Mouse (Mus musculus): ENCODE data around the gene Srprb. TPM values are rescaled to one million over a fixed set of nuclear protein-coding genes. Genes with fewer than 3 reads are reported as not detected.
"Not testable (repeated sequence)": the region's sequence is repeated elsewhere in the genome, so short reads cannot be mapped to it uniquely, and the experiment has no call there.

Srprb gene
- total RNA-seq, 2 experiments from 2014 or later, result 21.0 to 22.3 TPM

DNA sequence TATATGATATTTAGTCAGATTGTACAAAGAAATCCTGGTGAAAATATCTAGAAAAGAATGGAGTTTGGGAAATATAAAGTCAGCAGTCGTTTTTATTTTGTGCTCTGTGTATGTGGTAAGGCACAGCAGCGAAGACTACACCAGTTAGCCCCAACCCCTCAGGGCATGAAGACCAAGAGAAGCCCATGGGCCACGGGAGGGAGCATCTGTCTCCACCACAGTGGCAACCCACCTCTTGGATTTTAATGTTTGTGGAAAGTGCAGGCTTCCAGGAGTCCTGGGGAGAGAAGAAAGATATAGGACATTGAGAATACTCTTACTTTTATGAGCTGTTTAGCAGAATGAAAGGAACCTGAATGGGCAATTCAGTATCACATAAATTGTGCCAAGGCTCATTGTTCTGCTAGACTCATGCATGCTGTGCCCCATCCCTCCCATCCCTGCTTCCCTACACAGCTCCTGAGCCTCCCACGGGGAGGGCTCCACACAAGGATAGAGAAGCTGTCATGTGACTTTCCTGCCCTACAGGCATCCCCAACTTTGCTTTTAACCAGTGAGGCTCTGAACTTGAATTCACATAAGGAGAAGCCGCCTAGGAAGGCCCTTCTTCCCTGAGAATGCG is 7.0 kb upstream of the Srprb start:
- no peak for DNase-seq

DNA sequence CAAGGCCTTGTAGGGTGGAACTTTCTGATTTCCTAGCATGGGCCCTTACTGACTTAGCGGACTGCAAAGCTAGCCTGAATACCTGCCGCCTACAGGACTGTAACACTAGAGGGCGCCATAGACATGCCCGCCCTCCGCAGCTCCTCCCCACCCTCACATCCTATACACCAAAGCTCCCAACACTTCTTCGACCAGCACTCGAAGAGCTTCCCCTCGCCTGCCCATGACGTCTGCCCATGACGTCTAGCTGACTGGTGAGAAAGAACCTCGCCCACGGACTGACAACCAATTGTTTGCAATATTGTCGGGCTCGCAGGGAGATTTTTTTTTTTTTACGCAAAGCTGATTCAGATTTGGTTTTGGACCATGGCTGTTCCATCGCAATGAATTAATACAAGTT is 5.9 kb upstream of the Srprb start:
- peak; percentile 52 to 65 for DNase-seq

GRCm38 (mm10) chr9:103205786-103206185 is 3.8 kb upstream of the Srprb start:
- no peak for DNase-seq

DNA sequence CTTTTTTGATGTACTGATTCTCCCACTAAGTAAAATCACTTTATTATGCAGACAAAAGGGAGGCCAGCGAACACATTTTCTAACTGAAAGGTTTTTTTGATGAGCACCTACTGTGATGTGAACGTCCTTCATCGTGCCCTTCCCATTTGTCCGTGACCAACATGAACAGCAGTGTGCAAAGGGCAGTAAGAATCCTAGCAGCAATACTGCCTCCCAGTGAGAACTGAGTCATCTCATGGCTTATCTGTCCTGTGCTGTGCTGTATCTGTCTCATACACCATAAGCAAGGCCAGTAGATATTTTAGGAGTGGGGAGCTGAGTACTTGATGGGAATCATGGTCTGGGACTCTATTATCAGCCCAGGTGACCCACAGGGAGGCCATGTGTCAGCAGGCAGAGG is 13.5 kb downstream of the Srprb start:
- DNase-seq, result no peak

DNA sequence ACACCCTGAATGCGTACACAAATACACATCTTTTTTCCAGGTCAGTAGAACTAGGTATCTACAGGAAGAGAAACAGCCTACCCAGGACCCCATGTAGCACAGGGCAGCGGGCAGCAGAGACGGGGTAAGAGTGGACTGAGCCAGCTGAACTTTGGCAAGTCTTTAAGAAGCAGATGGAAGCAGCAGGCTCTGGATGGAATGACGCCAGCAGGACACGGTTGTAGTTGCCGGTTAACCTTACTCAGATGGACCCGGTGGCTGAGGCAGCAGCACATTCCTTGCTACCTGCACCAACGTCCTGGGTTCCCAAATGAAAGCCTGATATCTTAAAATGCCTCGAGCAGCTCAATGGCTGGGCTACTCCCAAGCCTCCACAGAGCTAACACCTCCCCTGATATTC is 15.2 kb downstream of the Srprb start:
- DNase-seq, result no peak

DNA sequence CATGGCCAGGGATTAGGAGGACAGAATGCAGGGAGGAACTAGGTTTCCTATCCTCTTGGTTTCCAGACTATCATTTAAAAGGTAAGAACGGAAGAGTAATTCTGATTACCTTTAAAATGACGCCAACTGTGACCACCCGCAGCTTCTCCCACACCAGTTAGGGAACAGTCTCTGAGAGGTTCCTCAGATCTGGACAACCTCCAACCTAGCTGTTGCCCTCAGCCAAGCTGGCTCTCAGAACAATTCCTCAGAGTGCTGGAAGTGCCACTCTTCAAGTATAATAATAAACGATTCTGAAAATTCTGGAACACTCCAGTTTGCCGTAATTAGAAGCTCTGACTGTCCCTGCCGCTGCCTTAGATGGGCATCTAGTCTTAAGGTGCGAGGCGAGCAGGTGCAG is 16.0 kb downstream of the Srprb start:
- DNase-seq, result no peak

- DNase-seq, result no peak
Observed at GRCm38 (mm10) chr9:103184855-103185254, 17.1 kb downstream of the Srprb start.

GRCm38 (mm10) chr9:103181886-103182285 is 20.1 kb downstream of the Srprb start:
- no peak for DNase-seq

- DNase-seq, result peak; percentile 34 to 45
Observed at GRCm38 (mm10) chr9:103180807-103181565, 21.0 kb downstream of the Srprb start.

DNA sequence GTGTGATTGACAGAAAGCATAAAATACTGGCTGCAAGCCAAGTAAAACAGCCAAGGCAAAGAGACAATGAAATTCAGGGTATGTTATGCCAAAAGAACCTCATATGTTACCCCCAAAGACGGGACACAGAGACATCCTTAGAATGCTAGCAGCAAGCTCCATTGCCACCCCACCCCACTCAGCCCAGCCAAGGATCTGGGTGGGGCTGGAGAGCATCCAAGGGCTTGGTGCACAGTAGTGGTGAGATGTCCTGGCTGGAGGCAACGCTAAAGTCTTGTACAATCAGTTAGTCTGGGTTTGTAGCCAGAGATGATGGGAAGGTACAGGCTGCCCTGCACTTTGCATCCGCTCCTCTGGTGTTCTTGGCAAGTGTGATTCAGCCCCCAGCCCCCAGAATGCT is 21.6 kb downstream of the Srprb start:
- peak in 1 of 2 experiments; percentile 34 for DNase-seq

DNA sequence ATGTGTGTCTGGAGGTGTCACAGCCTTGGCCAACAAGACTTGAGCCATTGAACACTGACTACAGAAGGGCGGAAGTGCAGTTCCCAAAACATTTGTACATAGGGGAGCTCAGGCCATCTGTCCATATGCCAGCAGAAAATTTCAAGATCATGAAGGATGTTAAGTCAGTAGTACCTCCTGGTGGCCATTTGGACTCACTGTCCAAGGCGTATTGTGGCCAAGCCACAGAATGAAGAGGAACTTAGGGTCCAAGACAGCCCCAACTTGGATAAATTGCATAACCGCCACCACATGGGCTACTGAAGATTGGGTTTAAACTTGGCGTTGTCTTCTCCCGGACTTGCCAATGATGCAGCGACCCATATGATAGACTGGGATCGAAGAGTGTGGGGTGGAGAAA is 26.2 kb downstream of the Srprb start:
- no peak for DNase-seq

- no peak for DNase-seq
Observed at GRCm38 (mm10) chr9:103174771-103175519, 27.0 kb downstream of the Srprb start.

- DNase-seq, result no peak
Observed at GRCm38 (mm10) chr9:103168771-103169170, 33.2 kb downstream of the Srprb start.

- no peak for DNase-seq
Observed at GRCm38 (mm10) chr9:103168046-103168445, 33.9 kb downstream of the Srprb start.

GRCm38 (mm10) chr9:103163806-103164205 is 38.1 kb downstream of the Srprb start:
- DNase-seq, result no peak

- not testable (repeated sequence) for DNase-seq
Observed at GRCm38 (mm10) chr9:103155158-103155557, 46.8 kb downstream of the Srprb start.

GRCm38 (mm10) chr9:103154568-103154967 is 47.4 kb downstream of the Srprb start:
- DNase-seq, result no peak

- no peak for DNase-seq
Observed at GRCm38 (mm10) chr9:103153286-103153685, 48.7 kb downstream of the Srprb start.

- no peak for DNase-seq
Observed at GRCm38 (mm10) chr9:103149074-103149799, 52.7 kb downstream of the Srprb start.

- no peak for DNase-seq
Observed at GRCm38 (mm10) chr9:103147103-103147502, 54.8 kb downstream of the Srprb start.

- peak; percentile 40 to 43 for DNase-seq
Observed at GRCm38 (mm10) chr9:103146703-103147102, 55.2 kb downstream of the Srprb start.

DNA sequence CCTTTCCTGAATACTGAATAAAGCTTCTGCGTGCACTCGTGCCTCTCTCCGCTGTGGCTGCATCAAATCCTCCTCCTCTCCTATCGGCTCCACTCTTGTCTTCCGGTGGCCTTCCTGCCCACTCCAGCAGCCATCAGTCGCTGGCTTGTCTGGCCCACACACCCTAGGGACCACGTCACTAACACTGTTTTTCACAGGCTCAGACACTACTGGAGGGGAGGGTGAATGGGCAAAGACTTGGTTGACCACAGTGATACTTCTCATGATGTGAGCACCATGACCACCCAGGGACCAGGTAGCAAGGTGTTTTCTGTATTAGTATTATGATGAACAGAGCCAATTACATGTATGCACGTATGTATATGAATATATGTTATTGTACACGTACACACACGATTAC is 55.7 kb downstream of the Srprb start:
- DNase-seq, result no peak

GRCm38 (mm10) chr9:103145351-103145750 is 56.6 kb downstream of the Srprb start:
- DNase-seq, result no peak
